Comparison of ENCODE assay signal across 11 mouse cellular contexts in the genomic region with DNA sequence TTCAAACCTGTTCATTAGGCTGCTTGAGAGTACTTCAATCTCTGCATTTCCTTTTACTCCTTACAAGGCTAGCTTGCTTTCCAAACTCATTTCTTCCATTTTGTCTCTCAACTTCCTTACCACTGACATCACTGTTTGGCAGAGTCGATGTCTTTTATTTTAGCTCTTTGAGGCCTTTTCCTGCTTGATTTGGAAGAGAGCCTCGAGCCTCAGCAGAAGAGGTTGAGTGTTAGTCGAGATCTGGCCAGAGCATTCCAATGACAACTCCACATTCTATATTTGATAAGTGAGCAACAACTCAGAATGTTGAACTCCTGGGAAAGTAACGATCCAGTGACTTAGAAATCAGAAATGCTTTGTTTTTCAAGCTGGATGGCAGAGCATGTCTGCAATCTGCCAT. TPM values are rescaled to one million over a fixed set of nuclear protein-coding genes. Genes with fewer than 3 reads are reported as not detected.
A peak's percentile ranks its signal among the peaks of the same experiment; 100 is the strongest.
DNase-seq lines count a peak whose midpoint lies in the region; ATAC-seq and TF ChIP-seq lines count a peak whose summit lies in the region.
"Had no signal": no experiment of that assay in that cellular context is flagged by ENCODE, and none has a peak within 500 bp of the region (broad histone marks: within the 10 kb centered on the region; RNA-seq: fewer than 3 reads in every experiment).

No protein-coding gene starts in this region.

- H3K4me1 ChIP-seq in kidney, postnatal 0 days (replicated peaks; ENCODE audit: insufficient read depth, low read length): no peaks in the 10 kb centered on the region
- H3K4me1 ChIP-seq in heart, embryonic 12.5 days (replicated peaks): peaks cover 23% of the 10 kb centered on the region
- H3K4me1 ChIP-seq in lung, embryonic 16.5 days (replicated peaks; ENCODE audit: control insufficient read depth, insufficient read depth, low read length): peaks cover 9% of the 10 kb centered on the region

- H3K9me3 ChIP-seq in kidney, postnatal 0 days (replicated peaks; ENCODE audit: low read length): no peaks in the 10 kb centered on the region
- no peaks in the 10 kb centered on the region for H3K9me3 ChIP-seq in heart, embryonic 12.5 days (replicated peaks)
- H3K9me3 ChIP-seq in lung, embryonic 16.5 days (ENCODE audit: control insufficient read depth, low read length): no peaks in the 10 kb centered on the region
- H3K9me3 ChIP-seq: limb, embryonic 12.5 days had no signal

- no peak overlapping the region for H3K27ac ChIP-seq in kidney, postnatal 0 days
- peak overlapping the region; percentile 83 for H3K27ac ChIP-seq in heart, embryonic 12.5 days (ENCODE audit: poor library complexity, severe bottlenecking)
- H3K27ac ChIP-seq in lung, embryonic 16.5 days (ENCODE audit: low read length): peak overlapping the region; percentile 90
- H3K27ac ChIP-seq: limb, embryonic 12.5 days had no signal

- H3K4me3 ChIP-seq in kidney, postnatal 0 days (replicated peaks; ENCODE audit: low read depth, low read length): no peak overlapping the region
- H3K4me3 ChIP-seq in heart, embryonic 12.5 days: no peak overlapping the region
- no peak overlapping the region for H3K4me3 ChIP-seq in lung, embryonic 16.5 days (ENCODE audit: low read length)
- H3K4me3 ChIP-seq: limb, embryonic 12.5 days had no signal

- no peaks in the 10 kb centered on the region for H3K27me3 ChIP-seq in kidney, postnatal 0 days (ENCODE audit: insufficient read depth, low read length)
- H3K27me3 ChIP-seq in heart, embryonic 12.5 days (replicated peaks): 0 out of 2 replicates have a peak, but pooled peaks cover 5% of the 10 kb centered on the region
- no peaks in the 10 kb centered on the region for H3K27me3 ChIP-seq in lung, embryonic 16.5 days (ENCODE audit: control insufficient read depth, insufficient read depth, low read depth, low read length)
- H3K27me3 ChIP-seq: limb, embryonic 12.5 days had no signal

- no peaks in the 10 kb centered on the region for H3K36me3 ChIP-seq in kidney, postnatal 0 days (ENCODE audit: insufficient read depth, low read length)
- no peaks in the 10 kb centered on the region for H3K36me3 ChIP-seq in heart, embryonic 12.5 days
- no peaks in the 10 kb centered on the region for H3K36me3 ChIP-seq in lung, embryonic 16.5 days (ENCODE audit: control insufficient read depth, insufficient read depth, low read length)
- H3K36me3 ChIP-seq: limb, embryonic 12.5 days had no signal

- WGBS in kidney, postnatal 0 days: 43% methylated on average over 4 of the region's 4 CpGs
- 27% methylated on average over 4 of the region's 4 CpGs for WGBS in heart, embryonic 12.5 days
- 3% methylated on average over 4 of the region's 4 CpGs for WGBS in lung, embryonic 16.5 days

- H3K9ac ChIP-seq in kidney, postnatal 0 days (ENCODE audit: low read depth, low read length): no peak overlapping the region
- no peak overlapping the region for H3K9ac ChIP-seq in heart, embryonic 12.5 days
- H3K9ac ChIP-seq in lung, embryonic 16.5 days (ENCODE audit: low read length): no peak overlapping the region; the same call in 1 of the 2 replicates
- H3K9ac ChIP-seq: limb, embryonic 12.5 days had no signal

- DNase-seq in kidney, postnatal 0 days (ENCODE audit: low spot score): peak; percentile 58
- DNase-seq in kidney, postnatal 4 days: no peak
- peak; percentile 18 for DNase-seq in adipocyte (ENCODE audit: low spot score)
- DNase-seq in thymus, postnatal 10 days (ENCODE audit: low spot score in 2 of 2): no peak
- DNase-seq in cerebellum, adult 18-20 months: no peak
- no peak for DNase-seq in thymus, postnatal 4 days

- no peak overlapping the region for H3K4me2 ChIP-seq in kidney, postnatal 0 days (ENCODE audit: low read length)
- H3K4me2 ChIP-seq in heart, embryonic 12.5 days: no peak overlapping the region
- no peak overlapping the region for H3K4me2 ChIP-seq in lung, embryonic 16.5 days (ENCODE audit: low read depth, low read length)
- H3K4me2 ChIP-seq: limb, embryonic 12.5 days had no signal

- no peak for TF ChIP-seq CTCF in kidney, postnatal 0 days (IDR thresholded peaks at IDR 0.05; ENCODE audit: low read depth)

- ATAC-seq in kidney, postnatal 0 days (replicated peaks; ENCODE audit: low FRiP score, low read depth): no peak
- ATAC-seq in heart, embryonic 12.5 days (ENCODE audit: insufficient number of reproducible peaks, low FRiP score): peak; percentile 61
- ATAC-seq in lung, embryonic 16.5 days (ENCODE audit: low read depth): peak; percentile 82
- ATAC-seq: activated CD4-positive, CD25-positive, alpha-beta regulatory T cell, adult 4 months; forebrain, embryonic 16.5 days had no signal

RNA-seq across cellular contexts. Expression of a gene that starts 48.4 kb away (rescaled TPM):
- 41.8 and 42.5 TPM in 2 replicates for polyA plus RNA-seq in kidney, postnatal 0 days (2015; fragmentation: Nextera tagmentation; extraction: Ambion mirVana)
- polyA plus RNA-seq in heart, embryonic 12.5 days (2016; fragmentation: Nextera tagmentation; extraction: Ambion mirVana): 48.1 and 52.2 TPM in 2 replicates
- 46.3 and 51.1 TPM in 2 replicates for polyA plus RNA-seq in lung, embryonic 16.5 days (2015; fragmentation: Nextera tagmentation; extraction: Ambion mirVana)

Comparison
In these comparisons a context has a peak if more than half of its experiments do, and no peak if none do; other contexts are left out.
1. DNase-seq: peak in kidney, postnatal 0 days (single experiment) and adipocyte (single experiment); none in kidney, postnatal 4 days (0 of 2), thymus, postnatal 10 days (0 of 2), cerebellum, adult 18-20 months (0 of 2) and thymus, postnatal 4 days (single experiment).